Mouse (Mus musculus): ENCODE results near the gene Fli1. TPM values are rescaled to one million over a fixed set of nuclear protein-coding genes. Genes with fewer than 3 reads are reported as not detected.

The Fli1 gene
- total and polyA plus RNA-seq, 3 experiments = 3.4 to 27.0 (median 5.8) TPM

GRCm38 (mm10) chr9:32546731-32547130 lies 4.1 kb upstream of the Fli1 start:
- no peak for TF ChIP-seq CTCF (IDR thresholded peaks at IDR 0.05; ENCODE audit: low read depth, low read length)
- TF ChIP-seq POLR2AphosphoS5 (IDR thresholded peaks at IDR 0.05; ENCODE audit: insufficient replicate concordance, low read depth, low read length) = no peak
- no peak for ATAC-seq (ENCODE audit: extremely low read depth, insufficient number of reproducible peaks, low FRiP score, poor library complexity, severe bottlenecking)

DNA sequence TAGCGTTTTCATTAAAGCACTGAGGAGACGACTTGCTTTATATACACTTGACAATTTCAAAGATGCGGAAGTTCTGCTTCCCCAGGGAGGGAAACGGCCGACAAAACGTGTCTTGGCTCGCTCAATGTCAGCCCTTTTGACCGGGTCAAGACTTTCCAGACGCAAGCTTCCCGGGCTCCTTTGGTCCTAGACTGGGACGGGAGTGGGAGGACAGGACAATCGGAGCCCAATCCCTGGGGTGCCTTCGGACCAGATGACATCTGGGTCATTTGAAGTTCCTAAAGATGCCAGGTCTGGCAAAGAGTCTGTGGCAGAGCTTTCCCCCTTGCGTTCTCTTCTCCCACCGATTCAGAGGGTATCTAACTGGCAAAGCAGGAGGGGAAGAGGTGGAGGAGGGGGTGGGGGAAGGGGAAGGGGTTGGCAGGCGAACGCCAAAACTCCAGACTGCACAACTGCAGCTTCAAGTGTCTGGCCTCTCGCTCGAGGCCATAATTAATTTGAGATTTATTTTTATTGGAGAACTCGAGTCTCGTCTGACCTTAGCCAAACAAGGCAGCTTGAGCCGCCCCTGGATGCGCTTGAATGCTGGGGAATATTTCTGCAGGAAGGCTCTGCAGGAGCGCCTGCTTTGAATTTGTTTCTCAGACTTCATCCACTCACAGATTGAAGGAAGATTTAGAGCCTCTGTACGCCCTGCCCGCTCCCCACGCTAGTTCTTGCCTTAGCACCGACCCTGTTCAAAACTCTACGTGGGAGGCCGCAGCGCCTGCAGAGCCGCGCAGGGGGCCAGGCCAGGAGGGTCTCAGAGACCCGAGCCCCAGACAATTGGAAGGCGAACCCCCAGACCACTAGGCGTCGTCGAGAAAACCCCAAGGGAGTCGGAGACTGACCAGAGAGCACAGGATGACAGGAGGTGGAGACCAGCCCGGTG lies 2.3 kb upstream of the Fli1 start:
- Histone ChIP-seq H3K4me3 (ENCODE audit: low read depth, low read length) (no peak overlapping the region), H3K27me3 (ENCODE audit: insufficient read depth, low read length) (peaks cover 32% of the 10 kb centered on the region), H3K36me3 (replicated peaks) (no peaks in the 10 kb centered on the region), H3K9me3 (replicated peaks) (peaks cover 25% of the 10 kb centered on the region), H3K4me1 (ENCODE audit: insufficient read depth, low read depth, low read length) (peaks cover 10% of the 10 kb centered on the region)
- TF ChIP-seq TAL1 (conservative IDR thresholded peaks at IDR 0.05; ENCODE audit: low read depth, low read length) = no peak
- TF ChIP-seq GATA1 (IDR thresholded peaks at IDR 0.05; ENCODE audit: borderline replicate concordance, low read length) = no peak
- TF ChIP-seq GATA2 (IDR thresholded peaks at IDR 0.05; ENCODE audit: borderline replicate concordance, low read depth, low read length) = no peak
- TF ChIP-seq CTCF (IDR thresholded peaks at IDR 0.05; ENCODE audit: low read depth, low read length) = no peak
- no peak for TF ChIP-seq POLR2AphosphoS5 (IDR thresholded peaks at IDR 0.05; ENCODE audit: insufficient replicate concordance, low read depth, low read length)
- DNase-seq (ENCODE audit: low spot score) (no peak), ATAC-seq (ENCODE audit: extremely low read depth, insufficient number of reproducible peaks, low FRiP score, poor library complexity, severe bottlenecking) (no peak)

More at GRCm38 (mm10) chr9:32546731-32547130, 4.1 kb upstream of the Fli1 start:
- no peak for DNase-seq (ENCODE audit: low spot score)
- H3K36me3 ChIP-seq (replicated peaks) = no peaks in the 10 kb centered on the region
- peaks cover 10% of the 10 kb centered on the region; the same call in 1 of the 2 replicates for H3K9me3 ChIP-seq (replicated peaks)
- no peak overlapping the region for H3K4me3 ChIP-seq (ENCODE audit: low read depth, low read length)
- peaks cover 18% of the 10 kb centered on the region for H3K27me3 ChIP-seq (ENCODE audit: insufficient read depth, low read length)
- peaks cover 7% of the 10 kb centered on the region; the same call in 1 of the 2 replicates for H3K4me1 ChIP-seq (ENCODE audit: insufficient read depth, low read depth, low read length)

- no peak for DNase-seq (ENCODE audit: low spot score)
- Histone ChIP-seq H3K27me3 (ENCODE audit: insufficient read depth, low read length) (peaks cover 34% of the 10 kb centered on the region), H3K4me1 (ENCODE audit: insufficient read depth, low read depth, low read length) (peaks cover 6% of the 10 kb centered on the region), H3K36me3 (replicated peaks) (no peaks in the 10 kb centered on the region), H3K9me3 (replicated peaks) (peaks cover 26% of the 10 kb centered on the region), H3K4me3 (ENCODE audit: low read depth, low read length) (no peak overlapping the region)
- TF ChIP-seq GATA1 (IDR thresholded peaks at IDR 0.05; ENCODE audit: borderline replicate concordance, low read length) (no peak), POLR2AphosphoS5 (IDR thresholded peaks at IDR 0.05; ENCODE audit: insufficient replicate concordance, low read depth, low read length) (no peak), CTCF (IDR thresholded peaks at IDR 0.05; ENCODE audit: low read depth, low read length) (no peak), TAL1 (conservative IDR thresholded peaks at IDR 0.05; ENCODE audit: low read depth, low read length) (no peak), GATA2 (IDR thresholded peaks at IDR 0.05; ENCODE audit: borderline replicate concordance, low read depth, low read length) (no peak)
- ATAC-seq (ENCODE audit: extremely low read depth, insufficient number of reproducible peaks, low FRiP score, poor library complexity, severe bottlenecking) = no peak
These were observed 1.4 kb upstream of the Fli1 start for GRCm38 (mm10) chr9:32543923-32544575.

DNA sequence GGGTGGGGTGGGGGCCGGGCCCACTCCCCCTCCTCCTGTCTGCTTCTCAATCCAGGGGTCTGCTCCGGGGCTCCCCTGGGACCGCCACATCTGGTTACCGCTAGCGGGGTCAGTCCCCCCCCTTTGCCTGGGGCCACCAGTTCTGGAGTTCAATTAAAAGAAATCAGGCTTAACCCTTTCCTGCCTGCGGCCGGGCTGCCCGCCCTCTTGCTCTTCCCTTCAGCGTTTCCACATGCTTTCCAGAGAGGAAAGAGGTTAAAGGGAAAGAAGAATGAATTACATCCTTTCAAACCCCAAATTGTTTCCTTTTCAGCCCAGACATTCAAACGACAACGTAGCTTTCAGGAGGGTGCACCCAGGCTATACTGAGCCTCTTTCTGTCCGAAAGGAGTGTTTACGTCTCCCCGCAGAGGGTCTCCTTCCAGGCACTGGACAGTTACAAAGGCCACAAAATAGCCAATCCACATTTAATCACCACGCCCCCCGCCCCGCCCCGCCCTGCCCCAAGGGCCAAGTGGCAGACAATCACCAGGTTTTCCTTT lies 450 bp upstream of the Fli1 start:
- ATAC-seq (ENCODE audit: extremely low read depth, insufficient number of reproducible peaks, low FRiP score, poor library complexity, severe bottlenecking) (no peak), DNase-seq (ENCODE audit: low spot score) (no peak)
- Histone ChIP-seq H3K4me1 (ENCODE audit: insufficient read depth, low read depth, low read length) (peaks cover 6% of the 10 kb centered on the region; the same call in 1 of the 2 replicates), H3K36me3 (replicated peaks) (no peaks in the 10 kb centered on the region), H3K4me3 (ENCODE audit: low read depth, low read length) (no peak overlapping the region), H3K9me3 (replicated peaks) (peaks cover 26% of the 10 kb centered on the region), H3K27me3 (ENCODE audit: insufficient read depth, low read length) (peaks cover 34% of the 10 kb centered on the region)
- TF ChIP-seq TAL1 (conservative IDR thresholded peaks at IDR 0.05; ENCODE audit: low read depth, low read length) (no peak), GATA1 (IDR thresholded peaks at IDR 0.05; ENCODE audit: borderline replicate concordance, low read length) (no peak), CTCF (IDR thresholded peaks at IDR 0.05; ENCODE audit: low read depth, low read length) (no peak), GATA2 (IDR thresholded peaks at IDR 0.05; ENCODE audit: borderline replicate concordance, low read depth, low read length) (no peak), POLR2AphosphoS5 (IDR thresholded peaks at IDR 0.05; ENCODE audit: insufficient replicate concordance, low read depth, low read length) (no peak)

- TF ChIP-seq POLR2AphosphoS5 (IDR thresholded peaks at IDR 0.05; ENCODE audit: insufficient replicate concordance, low read depth, low read length) (no peak), TAL1 (conservative IDR thresholded peaks at IDR 0.05; ENCODE audit: low read depth, low read length) (no peak), GATA2 (IDR thresholded peaks at IDR 0.05; ENCODE audit: borderline replicate concordance, low read depth, low read length) (no peak), GATA1 (IDR thresholded peaks at IDR 0.05; ENCODE audit: borderline replicate concordance, low read length) (no peak), CTCF (IDR thresholded peaks at IDR 0.05; ENCODE audit: low read depth, low read length) (no peak)
- H3K4me3 ChIP-seq (ENCODE audit: low read depth, low read length) = peak overlapping the region; percentile 63
- H3K36me3 ChIP-seq (replicated peaks) = no peaks in the 10 kb centered on the region
- DNase-seq (ENCODE audit: low spot score) (no peak), ATAC-seq (ENCODE audit: extremely low read depth, insufficient number of reproducible peaks, low FRiP score, poor library complexity, severe bottlenecking) (no peak)
- peaks cover 26% of the 10 kb centered on the region for H3K9me3 ChIP-seq (replicated peaks)
- H3K4me1 ChIP-seq (ENCODE audit: insufficient read depth, low read depth, low read length) = peaks cover 6% of the 10 kb centered on the region; the same call in 1 of the 2 replicates
- H3K27me3 ChIP-seq (ENCODE audit: insufficient read depth, low read length) = peaks cover 34% of the 10 kb centered on the region
These were observed 1.3 kb downstream of the Fli1 start for GRCm38 (mm10) chr9:32541223-32541901.
